Mouse (Mus musculus) thymus, adult 2 months (tissue): Measurements from ENCODE around the gene 1700024P04Rik.

Experiments
- CTCF ChIP-seq: fragments of 200-500 bp; IDR thresholded peaks from 2 replicates; pipeline ENCODE4 v1.5.1; 2012; ENCODE audit warnings: mild to moderate bottlenecking, control low read depth, low read length, moderate library complexity, borderline replicate concordance; ENCODE audit not compliant: control insufficient read depth, poor library complexity, insufficient read depth; ENCODE audit errors: extremely low read depth
- POLR2A ChIP-seq: fragments of 200-500 bp; IDR thresholded peaks from 2 replicates; pipeline ENCODE4 v1.6.1; 2012; ENCODE audit warnings: mild to moderate bottlenecking, low read length, control low read depth, moderate library complexity; ENCODE audit not compliant: control insufficient read depth, poor library complexity, insufficient read depth; ENCODE audit errors: extremely low read depth

DNA sequence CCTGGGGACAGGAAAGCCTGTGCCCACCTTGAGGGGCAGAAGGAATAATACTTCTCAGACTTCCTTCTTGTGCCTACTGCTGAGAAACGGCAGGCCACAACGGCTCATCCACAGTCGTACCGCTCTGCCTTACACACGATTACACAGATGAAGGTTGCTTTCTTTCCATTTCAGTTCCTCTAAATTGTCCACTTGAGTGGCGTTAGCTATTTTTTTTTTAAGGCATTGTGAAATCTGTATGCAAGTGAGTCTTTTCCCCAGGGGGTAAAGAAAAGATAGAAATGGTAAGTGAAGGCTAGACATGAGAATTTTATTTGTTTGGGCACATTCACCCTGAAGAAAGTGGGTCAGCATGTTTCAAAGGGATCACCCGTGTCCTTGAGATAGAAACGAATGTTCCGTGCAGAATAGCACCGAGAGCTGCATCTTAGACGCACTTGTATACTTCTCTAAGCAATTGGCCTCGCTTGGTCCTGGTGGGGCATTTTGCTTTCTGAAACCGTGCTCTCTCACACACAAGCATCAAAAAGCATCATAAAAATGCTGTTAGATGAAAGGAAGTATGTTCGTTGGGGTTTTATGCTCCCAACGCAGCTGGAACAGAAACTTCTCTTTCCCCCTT is 46.3 kb upstream of the 1700024P04Rik start:
- no peak for TF ChIP-seq CTCF
- no peak for TF ChIP-seq POLR2A
